Mouse (Mus musculus) cerebellum, postnatal 25 days (tissue): ENCODE results near the gene 3110040N11Rik.

Experiments used
- DNase-seq, 2 experiments: peaks; one replicate each; pipeline ENCODE4 v3.0.0; 2021; ENCODE audit warnings: mixed read lengths in 2 of 2

Gene 3110040N11Rik

GRCm38 (mm10) chr7:81738720-81739385, 50.4 kb downstream of the 3110040N11Rik start:
- DNase-seq: no peak

GRCm38 (mm10) chr7:81735300-81736048, 53.8 kb downstream of the 3110040N11Rik start:
- no peak for DNase-seq

- DNase-seq: no peak
Measured at GRCm38 (mm10) chr7:81732183-81733089, 56.8 kb downstream of the 3110040N11Rik start.
